Mouse (Mus musculus) monocyte, adult 5-6 weeks (primary cell): Measurements from ENCODE around the gene Gm3045. TPM values are rescaled to one million over a fixed set of nuclear protein-coding genes. Genes with fewer than 3 reads are reported as not detected.

ENCODE experiments used
- ATAC-seq: fragments of 153-309, 156-312 bp; replicated peaks from 2 replicates; pipeline ENCODE4 v1.8.0; 2017; ENCODE audit warnings: mild to moderate bottlenecking; ENCODE audit not compliant: low TSS enrichment, insufficient number of reproducible peaks, severe bottlenecking, poor library complexity, low FRiP score
- total RNA-seq: library from RNA; stranded (forward); fragments of 200-1000, 200-491, 200-594 nt; gene quantifications from 3 replicates; pipeline ENCODE4 v1.2.3, GENCODE M21; 2017

Gm3045 gene
- total RNA-seq, 1 experiment from 2014 or later, result not detected

DNA sequence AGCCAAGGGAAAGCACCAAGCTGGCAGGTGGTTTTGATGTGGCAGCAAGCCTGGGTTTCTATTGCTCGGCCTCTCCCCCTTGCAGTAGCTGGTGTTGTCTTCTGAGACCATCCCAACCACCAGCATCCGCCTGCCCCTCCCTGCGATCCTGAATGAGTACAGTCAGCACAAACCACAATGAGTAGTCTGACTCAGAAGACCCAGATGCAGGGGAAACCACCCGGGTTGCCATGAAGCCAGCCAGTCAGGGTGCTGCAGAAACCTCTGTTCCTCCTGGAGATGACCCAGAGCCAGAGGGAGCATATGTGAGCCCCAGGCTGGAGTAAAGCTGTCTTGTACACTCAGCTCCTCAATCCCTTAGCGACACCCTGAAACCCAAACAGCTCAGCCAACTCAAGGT is 50.4 kb downstream of the Gm3045 start:
- ATAC-seq, result 0 out of 2 replicates have a peak, but pooled peaks have one; percentile 40

DNA sequence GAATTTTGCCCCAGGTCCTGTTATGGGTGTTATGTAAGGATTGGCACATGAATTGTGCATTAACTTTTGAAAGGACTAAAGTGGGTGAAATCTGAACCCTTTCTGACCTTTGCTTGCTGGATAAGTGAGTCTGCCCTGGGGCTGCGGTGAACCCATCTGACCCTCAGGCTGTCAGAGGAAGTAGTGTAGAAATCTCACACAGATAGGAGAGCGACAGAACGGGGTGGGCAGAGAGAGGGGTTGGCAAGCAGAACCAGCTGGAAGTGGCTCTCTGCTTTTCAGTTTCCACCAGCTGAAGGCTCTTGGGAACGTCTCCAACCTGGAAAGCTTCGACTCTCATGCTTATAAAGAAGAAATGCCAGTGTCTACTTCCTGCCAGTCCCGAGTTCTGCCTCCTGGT is 50.9 kb downstream of the Gm3045 start:
- no peak for ATAC-seq

DNA sequence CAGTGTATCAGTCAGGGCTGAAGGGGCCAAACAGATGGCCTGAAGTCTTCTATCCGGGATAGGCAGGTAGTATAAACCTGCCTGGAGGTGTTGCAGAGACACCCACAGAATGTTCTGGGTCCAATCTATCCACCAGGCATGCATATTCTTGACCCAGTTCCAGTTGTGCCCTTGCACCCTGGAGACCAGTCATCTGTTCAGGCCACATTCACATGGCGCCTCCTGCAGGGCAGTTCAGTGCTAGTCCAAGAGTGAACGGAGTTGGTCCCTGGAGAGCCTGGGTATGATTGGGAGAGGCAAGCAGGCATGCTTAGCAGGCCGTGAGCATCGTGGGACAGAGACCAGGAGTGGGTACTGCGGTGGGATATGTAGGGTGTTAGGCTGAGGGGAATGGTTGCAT is 51.6 kb downstream of the Gm3045 start:
- no peak for ATAC-seq

DNA sequence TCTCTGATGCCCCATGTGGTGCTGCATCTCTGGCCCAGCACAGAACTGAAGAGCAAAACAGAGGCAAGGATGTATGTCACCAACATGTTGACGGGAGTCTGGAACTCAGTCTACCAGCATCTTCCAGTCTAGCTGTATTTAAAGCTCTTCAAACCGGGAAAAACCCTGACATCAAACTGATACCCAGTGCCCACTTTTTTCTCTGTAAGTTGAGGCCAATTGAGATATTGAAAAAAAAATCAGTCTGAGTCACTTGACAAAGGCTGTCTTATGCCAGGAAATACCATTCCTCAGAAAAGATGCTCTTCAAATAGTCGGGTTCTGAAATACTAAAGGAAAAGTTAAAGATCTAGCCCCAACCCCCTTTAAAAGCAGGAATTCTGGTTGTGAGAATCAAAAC is 55.8 kb downstream of the Gm3045 start, which contains the start of gene Il9:
Gene Il9, minus strand, starts transcription at position 101 of the 400 bp plus-strand sequence.
- no peak for ATAC-seq

Other genes with a start within 250 kb of the Gm3045 start
- 26.6 to 48.8 TPM (median 47.3 TPM) in 3 replicates for gene Tifab, start 247.7 kb upstream of the Gm3045 start, total RNA-seq
- not detected in 3 replicates for gene Neurog1, start 174.4 kb upstream of the Gm3045 start, total RNA-seq
- gene Cxcl14, start 130.0 kb upstream of the Gm3045 start, total RNA-seq, result not detected in 3 replicates
- gene Slc25a48, start 11.8 kb downstream of the Gm3045 start, total RNA-seq, result not detected in 3 replicates
- gene Il9, start 55.7 kb downstream of the Gm3045 start, total RNA-seq, result not detected in 3 replicates
- gene Fbxl21, start 95.9 kb downstream of the Gm3045 start, total RNA-seq, result 0.57 TPM in 1 of 3 replicates, not detected in the others
- gene Lect2, start 121.9 kb downstream of the Gm3045 start, total RNA-seq, result not detected in 3 replicates
- gene Tgfbi, start 182.9 kb downstream of the Gm3045 start, total RNA-seq, result 73.8 to 154 TPM (median 152 TPM) in 3 replicates